Mouse (Mus musculus): ENCODE data around the gene Opcml.

Gene Opcml

DNA sequence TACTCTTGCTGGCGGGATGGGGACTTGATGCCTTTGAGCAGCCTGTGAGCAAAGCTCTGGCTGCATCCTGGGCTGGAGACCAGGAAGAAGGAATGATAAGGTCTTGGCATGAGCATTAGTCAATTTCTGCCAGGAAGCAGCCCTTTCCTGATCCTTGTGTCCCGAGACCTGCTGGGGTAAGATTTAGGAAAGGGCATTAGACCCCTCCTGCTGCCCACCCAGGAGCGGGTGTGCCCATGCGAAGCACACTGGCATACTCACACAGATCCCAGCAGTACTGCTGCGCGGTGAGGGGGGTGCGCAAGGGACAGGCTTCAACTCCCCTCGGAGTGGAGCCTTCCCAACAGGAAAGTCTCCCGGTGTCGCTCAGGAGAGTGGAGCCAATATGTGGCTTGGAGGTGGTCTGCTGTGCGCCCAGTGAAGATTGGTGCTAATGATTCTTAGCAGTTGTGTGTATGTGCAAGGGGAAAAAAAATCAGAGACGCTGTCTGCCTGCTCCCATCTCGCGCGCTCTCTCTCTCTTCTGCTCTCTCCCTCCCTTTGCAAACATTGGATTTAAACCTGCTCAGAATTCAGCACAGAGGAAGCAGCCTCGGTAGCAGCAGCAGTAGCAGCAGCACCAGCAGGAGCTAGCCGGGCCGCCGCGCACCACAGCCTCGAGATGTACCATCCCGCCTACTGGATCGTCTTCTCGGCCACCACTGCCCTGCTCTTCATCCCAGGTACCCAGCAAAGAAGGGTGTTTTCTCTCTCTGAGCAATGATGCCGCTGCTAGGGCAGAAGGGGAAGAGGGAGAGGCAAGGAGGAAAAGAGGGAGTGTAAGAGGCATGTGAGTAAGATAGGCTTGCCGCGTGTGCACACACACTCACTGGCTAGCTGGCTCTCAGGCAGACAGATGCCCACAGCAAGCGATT lies at the start of gene Opcml:
Gene Opcml (plus strand): TSS at position 51 of the 914 bp plus-strand sequence.
- peak; percentile 54 to 60 for DNase-seq

DNA sequence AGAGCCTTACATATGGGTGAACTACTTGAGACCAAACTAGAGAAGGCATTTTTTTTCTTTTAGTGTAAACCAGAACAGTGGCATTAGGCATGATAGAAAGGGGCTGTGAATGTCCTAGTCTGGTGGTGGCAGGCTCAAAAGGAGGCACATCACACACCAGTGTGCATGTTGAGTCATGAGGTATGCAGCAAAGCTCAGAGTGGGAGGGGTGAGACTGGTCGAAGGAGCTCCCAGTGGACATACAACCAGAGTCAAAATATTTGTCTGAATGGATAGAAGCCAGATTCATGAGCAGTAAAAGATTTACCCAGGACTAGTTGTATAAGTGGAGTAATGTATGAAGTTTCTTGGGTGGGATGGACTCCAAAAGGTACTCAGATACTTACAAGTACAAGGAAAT lies 31.9 kb upstream of the Opcml start:
- DNase-seq, result no peak

DNA sequence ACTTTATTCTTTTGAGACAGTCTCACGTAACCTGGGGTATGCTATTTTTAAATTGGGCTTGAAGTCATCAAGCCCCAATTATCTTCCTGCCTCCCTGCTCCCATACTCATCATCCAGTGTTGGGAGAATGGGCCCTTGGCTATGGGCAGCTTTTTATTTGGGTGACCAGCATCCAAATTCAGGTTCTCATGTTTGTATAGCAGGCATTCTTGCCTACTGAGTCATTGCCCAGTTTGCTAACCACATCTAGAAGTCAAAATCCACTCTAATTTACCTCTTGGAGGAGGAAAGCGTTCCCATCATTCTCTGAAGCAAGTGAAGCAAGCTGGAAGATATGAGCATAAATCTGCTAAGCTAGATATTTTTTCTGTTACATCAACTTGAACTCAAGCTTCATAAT lies 29.4 kb upstream of the Opcml start:
- DNase-seq, result no peak

DNA sequence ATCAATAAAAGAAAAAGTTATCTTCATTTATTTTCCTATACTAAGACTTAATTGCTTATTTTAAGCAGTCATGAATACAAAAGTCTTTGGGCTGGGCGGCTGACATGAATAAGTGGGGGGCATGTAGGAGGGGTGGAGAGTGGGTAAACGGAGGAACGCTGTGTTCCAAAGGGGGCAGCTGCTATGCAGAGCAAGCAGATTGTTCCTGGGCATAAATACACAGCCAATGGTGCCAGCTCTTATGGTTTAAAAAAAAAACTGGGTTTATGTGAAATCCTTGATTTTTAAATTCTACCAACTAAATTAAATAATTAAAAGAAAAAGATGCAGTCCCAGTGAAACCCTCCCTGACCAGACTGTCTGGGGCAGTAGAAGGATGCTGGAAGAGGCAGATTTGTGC lies 24.1 kb upstream of the Opcml start:
- DNase-seq, result no peak

DNA sequence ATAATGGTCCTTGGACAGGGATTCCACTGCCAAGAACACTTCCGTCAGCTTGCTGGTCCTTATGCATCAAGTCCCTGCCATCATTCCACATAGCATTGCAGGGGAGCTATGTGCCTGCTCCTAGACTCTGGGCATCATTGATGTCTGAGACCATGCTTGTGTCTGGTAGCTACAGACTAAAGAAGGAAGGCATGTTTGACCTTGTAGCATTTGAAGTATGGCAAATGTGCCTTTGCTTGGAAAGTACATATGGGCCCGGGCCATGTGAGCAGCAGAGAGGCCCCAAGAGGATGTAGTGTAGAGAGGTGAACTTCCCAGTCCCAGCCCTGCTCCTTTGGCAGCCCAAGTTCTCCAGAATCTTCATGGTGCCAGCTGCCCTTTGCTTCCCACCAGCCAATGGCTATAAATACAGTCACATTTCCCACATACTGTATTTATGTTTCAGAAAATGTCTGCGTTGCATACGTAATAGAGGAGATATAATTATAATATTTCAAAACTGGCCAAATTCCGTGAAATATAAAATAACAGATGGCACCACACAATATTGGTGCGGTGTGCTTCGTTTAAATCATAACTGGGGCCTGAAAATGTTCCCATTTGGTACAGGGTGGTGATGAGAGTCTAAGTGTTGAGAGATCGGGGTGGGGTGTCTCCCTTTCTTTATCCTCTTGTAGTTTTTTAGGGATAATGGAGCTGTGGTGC lies 23.2 kb upstream of the Opcml start:
- no peak for DNase-seq

DNA sequence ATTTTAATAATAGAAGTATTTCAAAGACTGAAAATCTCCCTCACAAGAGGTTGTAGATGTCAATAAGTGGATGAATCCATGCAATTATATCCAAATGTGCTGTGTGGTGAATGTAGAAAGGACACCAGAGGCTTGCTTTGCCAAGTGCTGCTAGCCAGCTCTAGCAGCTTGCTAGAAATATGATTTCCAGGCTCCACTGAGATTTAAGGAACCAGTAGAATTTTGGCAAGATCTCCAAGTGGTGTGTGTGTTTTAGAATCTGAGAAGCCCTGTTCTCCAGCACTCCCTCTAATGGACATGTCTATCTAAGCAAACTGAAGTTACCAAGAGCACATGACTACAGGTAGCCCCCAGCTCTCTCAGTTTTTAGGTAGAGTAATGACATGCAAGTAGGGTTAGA lies 21.8 kb upstream of the Opcml start:
- DNase-seq, result no peak

DNA sequence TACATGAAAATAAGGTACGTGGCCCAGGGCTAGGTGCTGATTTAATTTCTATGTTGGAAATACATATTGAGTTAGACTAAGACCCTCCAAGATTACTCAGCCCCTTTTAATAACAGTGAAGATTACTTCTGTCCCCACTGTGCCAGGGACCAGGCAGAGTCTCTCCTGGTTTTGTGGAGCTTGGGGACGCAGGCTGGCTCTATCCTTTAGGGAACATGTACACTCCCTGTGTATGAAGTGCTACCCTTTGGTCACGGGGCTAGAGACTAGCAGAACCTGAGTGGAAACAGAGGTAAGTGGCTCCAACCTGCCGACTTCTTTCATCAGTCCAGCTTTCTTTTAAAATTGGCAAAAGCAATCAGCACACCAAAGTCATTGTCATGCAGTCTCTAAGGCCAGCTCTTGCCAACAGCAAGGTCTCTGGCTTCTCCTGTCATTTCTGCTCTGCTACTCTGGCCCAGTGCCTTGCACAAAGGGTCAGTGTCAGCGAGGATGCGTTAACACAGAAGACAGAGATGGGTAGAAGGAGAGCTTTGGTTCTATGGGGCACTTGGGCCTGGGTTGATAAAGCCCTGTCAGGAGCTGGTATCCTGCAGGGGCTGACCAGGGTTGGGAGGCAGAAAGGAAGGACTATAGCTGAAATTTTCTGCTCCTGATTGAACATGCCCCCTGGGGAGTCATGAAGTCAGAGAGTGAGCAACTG lies 9.1 kb upstream of the Opcml start:
- no peak for DNase-seq

DNA sequence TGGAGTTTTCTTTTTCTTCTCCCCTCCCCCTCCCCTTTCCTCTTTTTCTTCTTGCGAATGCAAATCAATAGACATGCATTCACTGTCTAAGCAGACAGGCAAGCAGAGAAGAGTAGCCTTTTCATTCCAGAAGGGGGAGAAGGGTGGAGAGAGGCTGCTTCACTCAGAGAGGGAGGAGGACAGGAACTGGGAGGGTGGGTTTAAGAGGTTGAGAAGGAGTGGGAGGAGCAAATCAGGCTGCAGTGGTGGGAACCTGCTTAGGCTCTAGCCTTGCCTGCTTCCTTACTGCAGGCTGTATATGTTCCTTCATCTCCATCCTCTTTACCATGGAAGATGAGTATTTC lies 8.6 kb upstream of the Opcml start:
- DNase-seq, result no peak

DNA sequence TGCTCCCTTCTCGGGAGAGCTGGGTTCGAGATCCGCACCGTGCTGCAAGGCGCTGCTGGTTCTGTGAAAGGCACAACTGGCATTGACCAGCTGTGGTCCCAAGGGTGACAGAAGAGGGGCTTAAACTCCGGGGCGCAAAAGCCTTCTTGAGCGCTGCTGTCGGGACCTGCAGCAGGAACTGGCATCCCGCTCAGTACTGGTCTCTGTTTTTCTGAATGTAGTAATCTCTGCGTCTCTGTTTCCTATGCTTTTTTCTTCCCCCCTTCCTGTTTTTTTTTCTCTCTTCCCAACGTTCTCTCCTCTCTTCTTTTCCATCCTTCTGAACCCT lies 1.0 kb downstream of the Opcml start:
- no peak for DNase-seq

DNA sequence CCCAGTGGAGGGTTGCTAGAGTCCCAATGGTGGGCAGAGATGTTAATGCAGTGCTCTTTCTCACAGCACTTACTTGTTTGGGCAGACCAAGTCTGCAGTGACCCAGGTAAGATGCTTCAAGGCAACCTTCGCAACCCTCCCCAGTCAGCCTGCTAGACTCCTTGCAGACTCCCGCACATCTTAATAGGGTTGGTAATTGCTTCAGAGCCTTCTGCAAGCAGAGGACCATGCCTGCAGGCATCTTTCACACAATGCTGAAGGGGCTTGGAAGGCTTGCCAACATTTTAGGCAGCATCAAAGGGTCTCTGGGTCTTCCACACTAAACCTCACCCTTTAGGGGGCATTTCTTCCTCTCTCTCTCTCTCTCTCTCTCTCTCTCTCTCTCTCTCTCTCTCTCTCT lies 1.7 kb downstream of the Opcml start:
- DNase-seq, result no peak

DNA sequence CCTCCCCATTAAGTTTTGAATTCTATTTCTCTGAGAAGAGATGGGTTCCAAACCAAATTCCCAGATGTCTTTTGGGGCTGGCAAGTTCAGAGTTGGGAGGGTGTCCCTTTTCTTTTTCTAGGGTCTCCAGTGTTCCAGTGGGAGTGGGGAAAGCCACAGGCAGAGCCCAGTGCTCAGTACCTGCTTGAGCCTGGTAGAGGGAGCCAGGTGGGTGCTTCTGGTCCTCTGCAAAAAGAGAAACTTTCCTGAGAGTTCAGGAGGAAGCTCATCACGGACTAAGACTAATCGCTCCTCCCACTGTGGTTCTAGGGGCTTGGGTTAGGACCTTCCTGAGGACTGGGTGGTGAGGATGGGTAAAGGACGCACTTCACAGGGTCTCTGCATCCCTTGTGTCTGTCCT lies 2.4 kb downstream of the Opcml start:
- DNase-seq, result no peak

DNA sequence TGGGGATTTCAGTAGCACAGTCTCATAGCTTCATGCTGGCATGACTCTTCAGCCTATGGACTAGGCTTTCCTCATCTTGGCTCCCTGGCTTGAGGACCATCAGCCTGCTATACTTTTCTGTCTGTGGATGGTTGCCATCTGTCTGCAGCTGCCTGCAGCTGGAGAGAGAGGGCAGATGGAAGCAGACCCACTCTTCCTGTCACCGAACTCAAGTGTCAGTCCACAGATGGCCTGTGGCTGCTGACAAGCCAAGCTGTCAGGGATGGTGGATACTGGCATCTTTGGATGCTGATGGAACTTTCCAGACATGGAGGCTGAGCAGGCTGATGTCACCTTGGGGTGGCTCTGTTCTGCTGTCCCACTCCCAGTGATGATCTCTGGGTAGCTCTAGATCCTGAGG lies 6.0 kb downstream of the Opcml start:
- no peak for DNase-seq

DNA sequence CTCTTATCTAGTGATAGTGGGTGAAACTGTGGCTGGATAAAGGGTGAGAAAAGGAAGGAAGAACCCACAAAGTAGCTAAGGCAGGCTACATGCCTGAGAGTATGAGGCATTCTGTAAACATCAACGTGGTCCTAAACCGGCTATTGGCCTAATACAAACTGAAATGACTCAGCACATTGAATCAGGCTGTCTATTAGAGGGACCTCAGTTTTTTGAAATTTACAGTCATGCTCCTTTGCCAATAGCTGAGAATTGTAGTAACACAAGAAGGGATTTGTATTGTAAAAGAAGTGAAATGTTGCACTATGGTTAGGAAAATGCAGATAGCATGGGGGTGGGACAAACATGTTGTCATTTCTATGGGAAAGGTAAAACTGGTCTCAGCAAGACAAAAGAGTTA lies 10.4 kb downstream of the Opcml start:
- no peak for DNase-seq

DNA sequence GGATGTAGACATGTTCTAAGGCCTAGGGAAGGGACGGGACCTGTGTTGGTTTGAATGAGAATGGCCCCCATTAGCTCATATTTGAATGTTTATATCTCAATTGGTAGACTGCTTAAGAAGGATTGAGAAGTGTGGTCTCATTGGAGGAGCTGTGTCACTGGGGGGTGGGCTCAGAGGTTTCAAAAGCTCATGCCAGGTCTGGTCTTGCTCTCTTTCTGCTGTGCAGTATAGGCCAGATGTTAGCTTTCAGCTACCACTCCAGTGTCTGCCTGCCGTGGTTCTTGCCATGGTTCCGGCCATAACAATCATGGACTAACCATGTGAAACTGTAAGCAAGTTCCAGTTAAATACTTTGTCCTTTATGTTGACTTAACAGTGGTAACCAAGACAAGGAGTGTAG lies 11.2 kb downstream of the Opcml start:
- DNase-seq, result no peak

DNA sequence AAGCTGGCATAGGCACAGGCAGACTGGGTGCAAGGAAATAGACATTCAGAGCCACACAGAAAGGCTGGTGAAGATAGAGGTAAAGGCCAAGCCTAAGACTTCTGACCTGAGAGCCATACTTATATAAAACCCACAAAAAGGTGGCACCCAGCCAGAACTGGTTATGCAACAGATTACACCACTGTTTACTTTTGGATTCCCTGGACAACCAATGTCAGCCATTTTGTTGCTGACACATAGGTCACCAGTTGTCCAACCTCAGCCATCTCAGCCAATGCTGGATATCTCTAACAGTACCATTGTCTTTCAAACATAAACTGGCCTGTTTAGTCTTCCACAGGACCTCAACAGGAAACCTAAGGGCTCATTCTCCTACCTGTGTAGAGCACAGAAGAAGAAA lies 11.8 kb downstream of the Opcml start:
- peak in 1 of 2 experiments; percentile 14 for DNase-seq

DNA sequence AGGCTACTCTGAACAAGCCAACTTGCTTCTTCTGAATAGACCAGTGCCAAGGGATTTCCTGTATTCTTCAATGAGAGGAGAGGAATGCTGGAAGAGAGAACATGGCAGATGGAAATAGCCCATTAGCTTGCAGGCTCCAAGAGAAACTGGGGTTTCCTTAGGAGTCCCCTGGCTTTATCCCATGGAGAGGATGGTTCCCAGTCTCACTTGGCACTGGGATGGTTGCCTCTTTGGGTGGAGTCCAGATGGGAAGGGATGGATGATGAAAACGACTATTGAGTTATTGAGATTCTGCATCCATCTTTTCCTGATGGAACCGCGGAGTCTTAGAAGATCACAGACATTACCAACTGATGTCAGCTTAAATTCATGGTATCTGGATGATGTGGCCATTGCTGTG lies 13.9 kb downstream of the Opcml start:
- DNase-seq, result no peak

DNA sequence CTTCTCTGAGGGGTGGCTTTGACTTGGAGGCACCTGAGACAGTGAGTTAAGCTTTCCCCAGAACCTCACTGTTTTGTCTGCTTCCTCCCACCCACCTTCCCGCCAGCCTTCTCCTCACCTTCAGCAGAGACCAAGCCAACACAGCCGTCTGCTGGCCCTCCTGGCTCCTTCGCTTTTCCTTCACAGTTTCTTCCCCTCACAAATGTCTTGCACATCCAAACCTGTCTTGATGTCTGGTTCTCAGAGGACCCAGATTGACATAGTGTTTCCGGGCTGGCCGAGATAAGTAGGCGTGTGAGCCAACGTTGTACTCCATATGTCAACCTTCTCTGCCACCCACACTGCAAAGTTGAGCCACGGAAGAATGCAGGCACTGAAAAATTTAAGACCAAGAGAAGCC lies 19.2 kb downstream of the Opcml start:
- DNase-seq, result no peak

DNA sequence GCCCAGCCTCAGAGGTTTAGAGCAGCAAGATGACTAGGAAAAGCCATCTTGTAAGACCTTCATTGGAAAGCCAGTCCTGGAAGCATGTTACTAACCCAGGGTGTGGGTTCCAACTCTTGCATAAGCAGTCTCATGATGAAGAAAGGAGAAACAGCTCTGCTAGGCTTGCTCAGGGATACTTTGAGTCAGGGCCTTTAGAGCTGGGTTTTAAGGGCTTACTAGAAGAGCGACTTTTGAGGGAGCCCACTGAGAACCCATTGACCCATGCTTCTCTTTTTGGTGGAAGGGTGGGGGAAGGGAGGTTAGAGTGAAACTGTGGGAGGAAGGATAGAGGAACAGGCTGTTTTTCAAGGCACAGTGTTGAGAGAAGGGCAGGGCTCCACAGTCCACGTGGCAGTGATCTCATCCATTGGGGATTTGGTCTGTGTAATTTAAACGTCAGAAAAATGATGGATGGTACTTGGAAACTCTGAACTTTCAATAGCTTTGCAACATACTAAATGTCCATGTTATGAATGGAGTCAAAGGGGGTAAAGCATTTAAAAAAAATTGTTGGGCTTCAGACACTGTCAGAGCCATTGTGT lies 22.7 kb downstream of the Opcml start:
- DNase-seq, result no peak

DNA sequence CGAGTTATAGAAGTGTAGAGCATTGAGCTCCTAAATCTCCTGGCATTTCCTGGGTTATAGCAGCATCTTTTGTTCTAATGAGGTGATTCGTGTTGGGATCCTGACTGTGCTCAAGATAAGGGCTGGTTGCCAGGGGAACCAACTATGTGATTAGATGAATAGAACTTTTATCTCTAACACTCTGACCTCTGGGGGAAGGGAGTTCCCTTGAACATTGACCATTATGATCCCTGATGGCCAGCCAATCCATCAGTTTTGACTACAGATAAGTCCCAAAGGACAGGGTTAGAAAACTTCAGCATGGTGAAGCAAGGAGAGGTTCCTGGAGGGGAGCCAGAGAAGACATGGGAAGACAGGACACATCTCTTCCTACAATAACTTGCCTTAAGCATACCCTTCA lies 23.6 kb downstream of the Opcml start:
- DNase-seq, result no peak

DNA sequence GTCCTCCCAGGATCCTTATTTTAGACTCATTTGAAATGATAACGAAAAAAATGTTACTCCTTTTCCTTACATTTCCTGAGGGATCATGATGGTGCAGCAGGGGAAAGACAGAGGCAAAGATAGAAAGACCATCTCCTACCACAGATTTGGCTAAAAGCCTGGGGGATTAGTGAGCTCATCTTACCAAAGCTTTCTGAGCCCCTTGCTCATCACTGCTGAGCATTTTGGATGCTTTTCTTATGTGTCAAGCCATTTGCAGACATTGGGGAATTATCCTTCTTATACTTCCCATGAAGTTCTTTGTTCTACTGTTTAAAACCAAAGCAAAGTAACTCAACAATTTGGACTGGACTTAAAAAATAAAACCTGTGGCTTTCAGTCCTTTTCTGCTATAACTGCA lies 30.6 kb downstream of the Opcml start:
- DNase-seq, result no peak

DNA sequence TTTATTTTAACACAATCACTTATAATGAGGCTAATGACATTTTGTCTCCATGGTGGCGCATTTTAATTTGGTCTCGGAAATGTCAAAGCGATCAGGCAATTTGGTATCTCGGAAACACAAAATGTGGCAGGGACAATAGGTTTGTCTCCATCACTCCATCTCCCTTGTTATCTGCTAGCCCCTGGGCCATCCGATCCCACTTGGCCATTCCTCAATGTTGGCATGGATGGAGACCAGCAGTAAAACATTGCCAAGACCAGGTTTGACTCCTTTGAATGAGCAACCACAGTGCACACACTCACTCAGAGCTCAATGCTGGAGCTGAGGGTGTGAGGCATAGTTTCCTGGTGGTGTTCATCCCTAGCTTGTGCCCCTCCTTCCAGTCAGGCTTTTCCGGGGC lies 32.1 kb downstream of the Opcml start:
- no peak for DNase-seq

DNA sequence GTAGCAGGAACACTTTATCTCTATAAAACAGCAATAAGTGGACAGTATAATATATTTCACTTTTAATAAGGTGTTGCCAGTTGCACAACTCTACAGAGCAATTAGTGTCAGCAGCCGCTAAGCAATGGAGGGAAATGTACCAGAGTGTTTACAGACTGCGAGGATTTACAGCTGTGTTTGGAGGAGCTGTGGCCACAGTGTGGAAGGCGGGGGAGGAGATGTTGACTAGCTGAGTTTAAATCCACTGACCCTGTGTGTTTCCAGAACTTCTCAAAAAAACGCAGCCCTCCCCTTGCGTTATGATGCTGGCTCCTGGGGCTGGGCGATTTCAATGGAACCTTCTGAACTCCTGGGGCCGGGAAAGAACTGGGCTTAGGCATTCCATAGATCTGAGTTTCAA lies 33.8 kb downstream of the Opcml start:
- DNase-seq, result no peak

DNA sequence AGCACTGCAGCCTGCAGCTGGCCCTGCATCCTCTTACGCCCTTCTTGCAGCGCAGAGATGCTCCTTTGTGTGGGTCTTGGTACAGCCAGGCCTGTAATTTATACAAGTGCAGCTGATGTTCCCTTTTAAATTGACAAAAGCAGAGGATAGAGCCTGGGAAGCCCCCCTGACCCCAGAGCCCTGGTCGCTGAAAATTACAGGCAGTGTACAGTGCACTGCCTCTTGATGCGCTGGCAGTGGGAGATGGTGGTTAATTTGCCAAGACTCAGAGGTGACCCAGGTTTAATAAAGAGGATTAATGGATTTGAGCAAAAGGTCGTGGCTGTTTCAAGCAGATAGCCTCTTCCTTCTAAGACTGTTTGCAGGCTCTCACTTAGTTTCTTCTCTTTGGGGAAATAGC lies 39.9 kb downstream of the Opcml start:
- no peak for DNase-seq

DNA sequence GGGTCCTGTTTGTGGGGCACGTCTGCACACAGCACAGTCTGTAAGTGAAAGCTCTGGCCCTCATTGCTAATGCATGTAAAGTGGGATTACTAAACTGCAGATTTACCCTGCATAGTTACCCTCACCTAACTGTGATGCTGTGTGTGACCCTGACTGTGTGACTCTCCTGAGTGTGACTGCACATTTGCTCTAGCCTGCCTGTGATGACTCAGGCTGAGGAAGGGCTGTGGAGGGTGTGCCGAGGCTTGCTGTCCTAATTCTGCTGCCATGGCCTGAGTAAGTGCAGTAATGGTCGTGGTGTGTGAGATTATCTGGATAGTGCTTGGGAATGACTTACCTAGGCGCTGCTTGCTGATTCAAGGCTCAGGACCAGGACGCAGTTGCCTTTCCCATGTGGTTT lies 52.2 kb downstream of the Opcml start:
- no peak for DNase-seq

Data from cerebellum, postnatal 25 days (tissue).